Mouse (Mus musculus) regulatory T cell (primary cell): ENCODE data around the gene Sox1.

Experiments used
- in situ Hi-C: fragments of 300-600 bp; cut with MboI, MseI; formaldehyde crosslinking; loops from one replicate; pipeline ENCODE4 v1.15.1; 2025; ENCODE audit warnings: high pct_unique_total_duplicates

Gene Sox1

GRCm38 (mm10) chr8:12425906-12426305 is 30.8 kb downstream of the Sox1 start:
- in situ Hi-C loops, result no loop called here

- in situ Hi-C loops, result no loop called here
Measured at GRCm38 (mm10) chr8:12427346-12427745, 32.3 kb downstream of the Sox1 start.

GRCm38 (mm10) chr8:12427886-12428799 is 33.0 kb downstream of the Sox1 start:
- in situ Hi-C loops, result no loop called here

GRCm38 (mm10) chr8:12428931-12429330 is 33.8 kb downstream of the Sox1 start:
- in situ Hi-C loops, result no loop called here

GRCm38 (mm10) chr8:12429601-12430172 is 34.6 kb downstream of the Sox1 start:
- in situ Hi-C loops, result no loop called here

GRCm38 (mm10) chr8:12430173-12430899 is 35.2 kb downstream of the Sox1 start:
- in situ Hi-C loops, result no loop called here

- in situ Hi-C loops, result no loop called here
Measured at GRCm38 (mm10) chr8:12430900-12431737, 36.0 kb downstream of the Sox1 start.

- in situ Hi-C loops, result no loop called here
Measured at GRCm38 (mm10) chr8:12431738-12432055, 36.6 kb downstream of the Sox1 start.

- in situ Hi-C loops, result no loop called here
Measured at GRCm38 (mm10) chr8:12432546-12432945, 37.5 kb downstream of the Sox1 start.

GRCm38 (mm10) chr8:12434771-12435170 is 39.7 kb downstream of the Sox1 start:
- in situ Hi-C loops, result no loop called here

GRCm38 (mm10) chr8:12438021-12438420 is 42.9 kb downstream of the Sox1 start:
- in situ Hi-C loops, result no loop called here

- in situ Hi-C loops, result no loop called here
Measured at GRCm38 (mm10) chr8:12439044-12439443, 43.9 kb downstream of the Sox1 start.

GRCm38 (mm10) chr8:12439846-12440245 is 44.8 kb downstream of the Sox1 start:
- in situ Hi-C loops, result no loop called here

- in situ Hi-C loops, result no loop called here
Measured at GRCm38 (mm10) chr8:12440997-12441396, 45.9 kb downstream of the Sox1 start.

GRCm38 (mm10) chr8:12445258-12445657 is 50.2 kb downstream of the Sox1 start:
- in situ Hi-C loops, result no loop called here

GRCm38 (mm10) chr8:12445926-12446680 is 51.0 kb downstream of the Sox1 start:
- in situ Hi-C loops, result no loop called here
